Mouse (Mus musculus): ENCODE results near the gene Lrrc74a.

DNA sequence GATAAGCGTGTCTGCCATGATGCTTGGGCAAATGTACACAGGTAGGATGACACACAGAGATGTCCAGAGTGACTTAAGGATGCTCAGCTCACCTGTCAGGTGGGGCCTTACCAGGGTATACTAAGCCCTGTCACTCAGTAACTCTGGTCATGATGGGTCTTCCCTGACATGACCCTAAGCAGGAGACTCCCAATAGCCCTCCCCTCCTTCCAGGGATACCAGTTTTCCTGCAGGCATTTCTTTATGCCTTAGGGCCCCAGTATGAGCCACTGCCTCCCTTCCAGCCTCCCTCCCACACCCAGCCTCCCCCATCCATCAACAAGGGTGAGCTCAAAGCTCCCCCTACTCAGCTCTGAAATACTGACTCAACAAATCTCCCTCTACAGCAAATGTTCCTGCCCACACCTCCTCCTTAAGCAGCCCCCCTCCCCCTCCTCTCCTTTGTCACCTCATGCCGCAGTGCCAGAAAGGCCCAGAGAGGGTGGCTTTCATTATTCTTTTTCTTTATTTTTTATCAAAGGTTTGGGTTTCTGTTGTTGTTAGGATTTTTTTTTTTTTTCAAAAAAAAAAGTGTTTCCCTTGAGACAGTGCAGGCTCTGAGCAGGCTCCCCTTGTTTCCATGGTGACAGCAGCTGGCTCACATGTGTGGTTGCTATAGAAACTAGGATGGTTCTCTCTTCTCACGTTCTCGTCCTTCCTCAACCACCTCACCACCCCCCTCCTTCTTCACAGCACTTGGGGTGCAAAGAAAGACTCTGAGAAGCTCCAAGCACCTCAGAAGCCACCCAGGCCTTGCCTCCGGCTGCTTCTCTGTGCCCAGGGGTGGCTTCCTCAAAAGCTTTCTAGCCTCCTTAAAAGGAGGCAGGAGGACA, 73.0 kb downstream of the Lrrc74a start:
- TF ChIP-seq CTCF (IDR thresholded peaks at IDR 0.05; ENCODE audit: low read depth) = no peak
- TF ChIP-seq EP300 (IDR thresholded peaks at IDR 0.05; ENCODE audit: low read depth) = no peak

All from liver, postnatal 0 days (tissue).